19 mouse cellular contexts compared by ENCODE assay signal in the genomic region with DNA sequence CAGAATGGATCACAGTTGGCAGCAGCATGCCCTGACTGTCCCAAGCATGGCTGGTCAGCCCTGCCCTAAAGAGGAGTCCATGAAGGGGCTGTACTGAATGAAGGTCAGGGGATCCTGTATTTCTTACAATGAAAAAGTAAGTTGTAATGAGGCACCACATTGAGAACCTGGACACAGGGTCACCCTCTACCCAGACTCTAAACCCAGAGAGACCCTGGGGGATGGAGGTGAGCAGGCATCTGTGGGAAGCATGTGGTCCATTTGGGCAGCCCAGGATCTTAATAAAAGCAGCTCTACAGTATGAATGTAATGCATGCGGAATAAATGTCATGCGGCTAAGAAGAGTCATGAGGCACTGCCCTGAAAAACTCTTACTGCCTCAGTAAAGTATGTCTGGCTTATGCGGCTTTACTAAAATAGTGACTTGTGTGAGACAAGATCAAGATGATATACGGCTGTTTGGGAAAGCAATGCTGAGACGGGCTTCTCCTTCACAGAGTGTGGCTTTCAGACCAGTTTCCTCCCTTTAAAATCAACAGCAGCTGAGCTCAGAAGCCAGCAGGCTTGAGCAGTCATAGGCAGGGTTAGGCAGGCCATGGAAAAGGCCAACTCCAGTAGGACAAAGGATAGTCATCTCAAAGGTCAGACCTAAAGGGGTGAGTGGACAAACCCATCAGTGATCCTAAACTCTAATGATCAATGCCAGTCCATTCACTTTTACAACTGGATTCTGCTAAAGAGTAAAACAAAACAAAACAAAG.
DNase-seq lines count a peak whose midpoint lies in the region; ATAC-seq and TF ChIP-seq lines count a peak whose summit lies in the region.
"Had no signal": no experiment of that assay in that cellular context is flagged by ENCODE, and none has a peak within 500 bp of the region (broad histone marks: within the 10 kb centered on the region; RNA-seq: fewer than 3 reads in every experiment).

No protein-coding gene starts in this region.

- intact Hi-C loops in gastrocnemius, adult 2 months (cut with DNase I) = no loop called here
- intact Hi-C loops in gastrocnemius, postnatal 14 days (cut with DNase I; ENCODE audit: low total_unique reads) = no loop called here

- no peak overlapping the region for H3K4me3 ChIP-seq in gastrocnemius, adult 2 months
- no peak overlapping the region for H3K4me3 ChIP-seq in liver, postnatal 0 days (ENCODE audit: low read depth, low read length)
- no peak overlapping the region for H3K4me3 ChIP-seq in intestine, embryonic 15.5 days (replicated peaks)
- H3K4me3 ChIP-seq: hindbrain, embryonic 10.5 days; neural tube, embryonic 13.5 days had no signal

- peak; percentile 63 for ATAC-seq in liver, postnatal 0 days
- no peak for ATAC-seq in intestine, embryonic 15.5 days
- ATAC-seq: forebrain, embryonic 14.5 days had no signal

- H3K9ac ChIP-seq in liver, postnatal 0 days (replicated peaks) = no peak overlapping the region
- no peak overlapping the region for H3K9ac ChIP-seq in intestine, embryonic 15.5 days
- H3K9ac ChIP-seq: neural tube, embryonic 13.5 days had no signal

- no peak for TF ChIP-seq EP300 in liver, postnatal 0 days (IDR thresholded peaks at IDR 0.05; ENCODE audit: low read depth)

- H3K27me3 ChIP-seq in liver, postnatal 0 days (ENCODE audit: insufficient read depth, low read length) = no peaks in the 10 kb centered on the region
- no peaks in the 10 kb centered on the region for H3K27me3 ChIP-seq in intestine, embryonic 15.5 days (replicated peaks)
- H3K27me3 ChIP-seq: neural tube, embryonic 13.5 days had no signal

- no peak for DNase-seq in gastrocnemius, adult 2 months
- no peak for DNase-seq in gastrocnemius, postnatal 14 days
- no peak for DNase-seq in liver, postnatal 0 days
- no peak for DNase-seq in liver
- peak; percentile 34 for DNase-seq in skeletal muscle tissue, adult 2 months (ENCODE audit: low read depth, low spot score)
- DNase-seq in urinary bladder, postnatal 10 days (ENCODE audit: low spot score) = no peak
- DNase-seq in heart, postnatal 4 days = no peak
- DNase-seq: cerebellum, adult 9-11 months; embryo, embryonic 11 days; kidney, postnatal 4 days; layer of hippocampus, postnatal 36 days; thymus, postnatal 36 days had no signal

- no peak for TF ChIP-seq CTCF in gastrocnemius, adult 2 months (IDR thresholded peaks at IDR 0.05)
- no peak for TF ChIP-seq CTCF in liver, postnatal 0 days (IDR thresholded peaks at IDR 0.05; ENCODE audit: low read depth)

- peak overlapping the region; percentile 80 for H3K27ac ChIP-seq in gastrocnemius, adult 2 months
- no peak overlapping the region for H3K27ac ChIP-seq in liver, postnatal 0 days (ENCODE audit: low read depth)
- H3K27ac ChIP-seq in intestine, embryonic 15.5 days = peak overlapping the region; percentile 2
- H3K27ac ChIP-seq: hindbrain, embryonic 10.5 days; macrophage; neural tube, embryonic 13.5 days had no signal

- H3K4me1 ChIP-seq in liver, postnatal 0 days (ENCODE audit: insufficient read depth) = peaks cover 8% of the 10 kb centered on the region
- peaks cover 30% of the 10 kb centered on the region for H3K4me1 ChIP-seq in intestine, embryonic 15.5 days (replicated peaks)

- WGBS in liver, postnatal 0 days (ENCODE audit: insufficient replicate concordance) = 85% methylated on average over 5 of the region's 5 CpGs
- WGBS in intestine, embryonic 15.5 days = 43% methylated on average over 5 of the region's 5 CpGs

- H3K36me3 ChIP-seq in liver, postnatal 0 days (replicated peaks; ENCODE audit: insufficient read depth, low read length) = no peaks in the 10 kb centered on the region
- no peaks in the 10 kb centered on the region for H3K36me3 ChIP-seq in intestine, embryonic 15.5 days
- H3K36me3 ChIP-seq: hindbrain, embryonic 10.5 days; neural tube, embryonic 13.5 days had no signal

- no peaks in the 10 kb centered on the region for H3K9me3 ChIP-seq in liver, postnatal 0 days (ENCODE audit: low read length)
- H3K9me3 ChIP-seq in intestine, embryonic 15.5 days = no peaks in the 10 kb centered on the region
- H3K9me3 ChIP-seq: hindbrain, embryonic 10.5 days; neural tube, embryonic 13.5 days had no signal

- H3K4me2 ChIP-seq in liver, postnatal 0 days (ENCODE audit: low read depth, low read length) = no peak overlapping the region
- no peak overlapping the region for H3K4me2 ChIP-seq in intestine, embryonic 15.5 days (replicated peaks)
- H3K4me2 ChIP-seq: liver, embryonic 11.5 days; midbrain, embryonic 11.5 days; neural tube, embryonic 13.5 days had no signal
